Mouse (Mus musculus): Measurements from ENCODE around the gene 3110082J24Rik.
"Not testable (repeated sequence)": the region's sequence is repeated elsewhere in the genome, so short reads cannot be mapped to it uniquely, and the experiment has no call there.

The 3110082J24Rik gene

DNA sequence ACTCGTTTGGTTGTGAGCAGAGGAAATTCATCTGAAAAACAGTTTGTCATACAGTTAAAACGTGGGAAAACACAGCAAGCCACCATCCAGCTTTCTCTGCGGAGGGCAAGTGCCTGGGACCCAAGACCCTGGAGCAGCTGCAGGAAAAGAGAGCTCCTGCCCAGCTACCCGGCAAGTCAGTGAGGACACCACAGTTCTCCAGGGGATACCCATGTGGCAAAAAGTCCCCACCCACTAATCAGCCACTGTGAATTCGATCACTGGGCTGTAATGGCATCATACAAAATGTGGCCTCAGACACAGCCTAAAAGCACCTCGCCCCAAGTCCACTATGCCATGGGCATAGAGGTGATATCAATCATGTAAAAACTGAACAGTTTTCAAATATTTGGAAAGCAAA, 34.2 kb downstream of the 3110082J24Rik start:
- no peak for DNase-seq (ENCODE audit: low spot score)

DNA sequence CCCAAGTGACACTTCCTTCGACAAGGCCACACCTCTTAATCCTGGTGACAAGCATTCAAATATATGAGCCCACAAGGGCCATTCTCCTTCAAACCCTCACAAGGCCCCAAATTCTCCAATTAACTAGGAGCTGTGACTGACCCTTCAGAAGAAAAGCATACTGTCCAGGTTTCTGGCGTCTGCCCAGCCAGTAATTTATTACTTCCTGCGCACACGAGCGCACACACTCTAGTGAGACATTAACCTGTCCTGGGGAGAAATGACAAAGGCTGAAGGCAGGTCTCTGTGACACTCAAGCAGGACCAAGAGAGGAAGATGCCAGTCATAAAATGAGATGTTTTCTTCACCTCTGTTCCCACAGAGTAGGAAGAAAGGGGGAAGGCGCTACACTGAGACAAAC, 38.2 kb downstream of the 3110082J24Rik start:
- no peak for DNase-seq (ENCODE audit: low spot score)

DNA sequence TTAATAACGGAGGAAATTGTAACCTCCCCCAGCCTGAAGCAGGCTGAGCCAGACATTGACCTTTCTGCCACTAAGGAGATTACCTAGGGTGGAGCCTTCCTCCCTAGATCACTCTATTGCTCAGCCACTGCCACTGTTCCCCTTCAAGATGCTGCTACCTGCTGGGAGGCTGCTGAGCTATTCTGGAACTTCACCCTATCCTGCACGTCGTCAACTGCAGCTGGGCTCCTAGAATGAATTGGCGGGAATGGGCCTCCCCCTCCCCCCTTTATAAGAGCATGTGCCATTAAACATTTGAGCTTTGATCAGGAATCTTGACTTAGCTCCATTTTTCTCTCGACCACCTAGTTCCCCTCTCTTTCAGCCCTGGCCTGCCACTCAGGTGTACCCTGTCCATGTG, 46.3 kb downstream of the 3110082J24Rik start:
- DNase-seq (ENCODE audit: low spot score), result not testable (repeated sequence)

DNA sequence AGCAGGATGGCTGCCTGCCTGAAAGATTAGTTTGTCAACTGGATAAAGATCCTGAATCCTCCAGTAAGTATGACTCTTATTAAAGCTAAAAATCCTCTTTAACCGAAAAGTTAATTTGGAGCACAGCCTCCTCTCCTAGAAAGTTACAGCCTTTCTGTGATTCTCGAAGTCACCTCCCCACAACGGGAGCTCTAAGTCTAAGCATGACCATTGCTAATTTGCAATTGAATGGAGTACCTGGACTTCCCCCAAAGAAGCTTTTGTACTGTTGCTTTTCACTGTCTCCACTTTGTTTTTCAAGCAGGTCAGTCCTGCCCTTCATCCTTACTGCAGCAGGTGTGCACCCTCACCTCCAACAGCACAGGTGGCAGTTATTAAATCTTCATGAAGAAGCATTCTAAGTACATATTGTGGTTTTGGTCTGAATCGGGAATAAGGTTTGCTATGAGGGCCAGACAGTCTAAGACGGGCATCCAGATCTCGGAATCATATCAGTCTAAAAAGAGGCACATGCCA, 47.6 kb downstream of the 3110082J24Rik start:
- no peak for DNase-seq (ENCODE audit: low spot score)

Measured in testis, postnatal 14 days (tissue).